Mouse (Mus musculus) small intestine, adult 2 months (tissue): Measurements from ENCODE around the gene Itgb1bp1.

Experiments used
- CTCF ChIP-seq: fragments of 200-500 bp; IDR thresholded peaks from 2 replicates; pipeline ENCODE4 v1.5.1; 2012; ENCODE audit warnings: low read depth, mild to moderate bottlenecking, control low read depth, inconsistent platforms, low read length, moderate library complexity, mixed read lengths; ENCODE audit not compliant: insufficient replicate concordance, insufficient read length; ENCODE audit errors: extremely low read depth
- POLR2A ChIP-seq: fragments of 200-500 bp; IDR thresholded peaks from 2 replicates; pipeline ENCODE4 v1.6.1; 2012; ENCODE audit warnings: low read depth, mild to moderate bottlenecking, control low read depth, inconsistent platforms, low read length, moderate library complexity

GRCm38 (mm10) chr12:21315923-21316868 lies 30.1 kb upstream of the Itgb1bp1 start, which contains the start of gene Iah1:
- TF ChIP-seq POLR2A: peak; percentile 68
- no peak for TF ChIP-seq CTCF
